ENCODE assay signal across 8 mouse cellular contexts in the genomic region with DNA sequence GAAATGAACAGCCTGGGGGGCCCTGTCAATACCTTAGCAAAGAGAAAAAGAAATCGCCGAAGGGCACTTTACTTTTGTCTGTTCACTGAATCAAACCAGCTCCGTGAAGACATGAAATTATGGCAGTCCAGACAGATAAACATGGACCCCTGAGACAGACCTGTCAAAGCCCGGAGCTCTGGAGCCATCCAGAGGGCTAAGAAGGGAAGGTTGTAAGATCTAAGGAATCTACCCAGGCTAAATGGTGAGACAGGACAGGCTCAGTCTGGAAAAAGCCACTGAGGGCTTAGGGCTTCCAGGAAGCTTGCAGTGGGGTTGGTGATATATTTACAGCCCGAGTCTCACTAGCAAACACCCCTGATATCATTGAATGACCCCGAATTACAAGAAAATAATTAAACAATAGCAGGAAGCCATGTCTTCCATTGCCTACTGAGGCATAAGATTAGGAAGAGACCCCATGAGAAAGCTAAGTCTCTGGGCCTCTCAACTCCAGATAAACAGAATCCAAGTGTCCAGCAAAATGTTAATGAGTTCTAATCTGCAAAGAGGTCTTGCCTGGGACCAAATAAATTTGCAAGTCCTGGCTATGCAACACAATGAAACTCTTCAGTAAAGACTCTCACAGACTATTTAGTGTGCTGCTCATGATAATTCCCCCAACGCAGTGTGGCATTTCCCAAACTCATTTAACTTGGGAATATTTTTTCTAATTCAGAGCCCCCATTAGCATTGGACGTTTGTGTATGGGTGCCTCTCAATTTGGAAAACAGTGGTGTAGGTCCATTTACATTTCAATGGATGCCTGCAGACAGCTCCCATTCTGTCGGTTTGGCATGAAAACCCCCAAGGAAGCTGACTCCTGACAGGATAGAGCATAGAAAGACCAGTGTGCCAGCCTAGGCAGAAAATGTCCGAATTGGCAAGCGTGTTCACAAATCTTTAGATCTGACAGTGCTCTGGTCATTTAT.
DNase-seq lines count a peak whose midpoint lies in the region; ATAC-seq and TF ChIP-seq lines count a peak whose summit lies in the region.

No protein-coding gene starts in this region.

- TF ChIP-seq CTCF in layer of hippocampus, adult 2 months (conservative IDR thresholded peaks at IDR 0.05), result peak; percentile 46
- TF ChIP-seq CTCF in midbrain, postnatal 0 days (IDR thresholded peaks at IDR 0.05), result peak; percentile 56

- WGBS in forebrain, embryonic 11.5 days, result 17% methylated on average over 11 of the region's 11 CpGs
- 11% methylated on average over 11 of the region's 11 CpGs for WGBS in midbrain, postnatal 0 days

- H3K9me3 ChIP-seq in forebrain, embryonic 11.5 days (ENCODE audit: control insufficient read depth, low read length), result no peaks in the 10 kb centered on the region
- H3K9me3 ChIP-seq in midbrain, postnatal 0 days (ENCODE audit: low read length), result no peaks in the 10 kb centered on the region

- H3K27me3 ChIP-seq in forebrain, embryonic 11.5 days (ENCODE audit: control insufficient read depth, insufficient read depth, low read length), result peaks cover 3% of the 10 kb centered on the region; the same call in 1 of the 2 replicates
- no peaks in the 10 kb centered on the region for H3K27me3 ChIP-seq in midbrain, postnatal 0 days (ENCODE audit: insufficient read depth, low read length)

- peaks cover 7% of the 10 kb centered on the region for H3K4me1 ChIP-seq in forebrain, embryonic 11.5 days (replicated peaks; ENCODE audit: control insufficient read depth, insufficient read depth, low read length)
- no peaks in the 10 kb centered on the region; the same call in 1 of the 2 replicates for H3K4me1 ChIP-seq in midbrain, postnatal 0 days (ENCODE audit: insufficient read depth, low read length)

- intact Hi-C loops in heart, postnatal 25 days (cut with DNase I), result no loop called here

- DNase-seq in Muller cell, postnatal 12 days (ENCODE audit: inconsistent ontology term), result peak; percentile 39
- peak; percentile 66 for DNase-seq in forebrain, embryonic 11.5 days (ENCODE audit: low spot score)
- peak; percentile 17 to 77 for DNase-seq in layer of hippocampus, adult 2 months (ENCODE audit: low spot score in 2 of 2)
- DNase-seq in midbrain, postnatal 0 days (ENCODE audit: low spot score), result peak; percentile 91
- no peak for DNase-seq in ovary, postnatal 14 days (ENCODE audit: low spot score)
- no peak for DNase-seq in adrenal gland, adult 2 months
- DNase-seq in heart, postnatal 25 days (ENCODE audit: low spot score), result no peak

- no peak overlapping the region for H3K9ac ChIP-seq in forebrain, embryonic 11.5 days (ENCODE audit: low read length)
- H3K9ac ChIP-seq in midbrain, postnatal 0 days (replicated peaks; ENCODE audit: low read length, poor library complexity, severe bottlenecking), result no peak overlapping the region

- H3K27ac ChIP-seq in forebrain, embryonic 11.5 days (ENCODE audit: low read depth, low read length), result peak overlapping the region; percentile 53; the same call in 1 of the 2 replicates
- H3K27ac ChIP-seq in layer of hippocampus, adult 2 months, result peak overlapping the region; percentile 83
- peak overlapping the region; percentile 55 for H3K27ac ChIP-seq in midbrain, postnatal 0 days (ENCODE audit: low read depth, low read length)

- no peak overlapping the region for H3K4me3 ChIP-seq in forebrain, embryonic 11.5 days (ENCODE audit: low read depth, low read length)
- no peak overlapping the region for H3K4me3 ChIP-seq in layer of hippocampus, adult 2 months
- no peak overlapping the region for H3K4me3 ChIP-seq in midbrain, postnatal 0 days (ENCODE audit: low read depth, low read length)

- no peak overlapping the region for H3K4me2 ChIP-seq in forebrain, embryonic 11.5 days (ENCODE audit: low read depth, low read length, severe bottlenecking)
- no peak overlapping the region for H3K4me2 ChIP-seq in midbrain, postnatal 0 days (ENCODE audit: low read depth, low read length, poor library complexity, severe bottlenecking)

- peak; percentile 87 for ATAC-seq in forebrain, embryonic 11.5 days (replicated peaks; ENCODE audit: low FRiP score)
- ATAC-seq in midbrain, postnatal 0 days (ENCODE audit: low FRiP score), result peak; percentile 90
- no peak for ATAC-seq in megakaryocyte, adult 5-6 weeks (ENCODE audit: poor library complexity, severe bottlenecking)

- no peaks in the 10 kb centered on the region for H3K36me3 ChIP-seq in forebrain, embryonic 11.5 days (ENCODE audit: control insufficient read depth, insufficient read depth, low read length)
- no peaks in the 10 kb centered on the region for H3K36me3 ChIP-seq in midbrain, postnatal 0 days (ENCODE audit: insufficient read depth, low read length)

Comparison
In these comparisons a context has a peak if more than half of its experiments do, and no peak if none do; other contexts are left out.
1. DNase-seq: peak in Muller cell, postnatal 12 days (single experiment), forebrain, embryonic 11.5 days (single experiment), layer of hippocampus, adult 2 months (2 of 2) and midbrain, postnatal 0 days (single experiment); none in ovary, postnatal 14 days (single experiment), adrenal gland, adult 2 months (single experiment) and heart, postnatal 25 days (single experiment).
2. Peak in every context shown above with its lines, with median percentiles within 50 percentile points of each other: H3K27ac ChIP-seq.